Mouse (Mus musculus) bone marrow, adult 2 months (tissue): ENCODE measurements around the gene Prx.

Experiments
- CTCF ChIP-seq: fragments of 200-500 bp; IDR thresholded peaks from 2 replicates; pipeline ENCODE4 v1.5.1; 2011; ENCODE audit warnings: low read length, control low read depth; ENCODE audit not compliant: control insufficient read depth, insufficient read depth
- POLR2A ChIP-seq: fragments of 200-500 bp; IDR thresholded peaks from 2 replicates; pipeline ENCODE4 v1.6.1; 2011; ENCODE audit warnings: low read depth, mild to moderate bottlenecking, control low read depth, low read length, borderline replicate concordance; ENCODE audit not compliant: control insufficient read depth

DNA sequence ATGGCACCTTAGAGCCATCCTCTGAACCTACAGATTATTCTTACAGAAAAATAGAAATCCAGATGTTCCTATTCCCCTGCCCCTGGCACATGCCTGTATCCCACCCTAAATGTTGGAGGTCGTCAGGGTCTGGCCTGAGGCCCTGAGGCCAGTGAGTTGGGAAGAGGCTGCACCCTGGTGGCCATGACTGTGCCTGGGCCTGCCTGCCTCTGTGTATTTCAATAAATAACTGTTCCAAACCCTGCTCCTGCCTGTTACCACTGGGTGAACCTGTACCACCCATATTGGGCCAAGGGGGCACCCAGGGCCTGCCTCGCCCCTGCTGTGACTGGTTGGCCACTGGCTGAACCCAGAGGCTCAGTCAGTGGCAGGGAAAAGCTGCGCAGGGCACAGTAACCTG lies 31.8 kb downstream of the Prx start:
- TF ChIP-seq POLR2A (no peak), CTCF (no peak)
